ENCODE assay signal across 8 mouse cellular contexts in genomic region chr3:102763713-102764400, GRCm38 (mm10). TPM values are rescaled to one million over a fixed set of nuclear protein-coding genes. Genes with fewer than 3 reads are reported as not detected.
A peak's percentile ranks its signal among the peaks of the same experiment; 100 is the strongest.
DNase-seq lines count a peak whose midpoint lies in the region; ATAC-seq lines count a peak whose summit lies in the region.

No protein-coding gene starts in this region.

- no peaks in the 10 kb centered on the region for H3K27me3 ChIP-seq in kidney, embryonic 15.5 days
- no peaks in the 10 kb centered on the region for H3K27me3 ChIP-seq in hindbrain, embryonic 13.5 days

- no peak overlapping the region for H3K9ac ChIP-seq in kidney, embryonic 15.5 days
- H3K9ac ChIP-seq in hindbrain, embryonic 13.5 days, result peak overlapping the region; percentile 51; the same call in 1 of the 2 replicates

- no peak for ATAC-seq in kidney, embryonic 15.5 days (replicated peaks; ENCODE audit: low FRiP score)
- ATAC-seq in cerebellum, adult (ENCODE audit: insufficient number of reproducible peaks, low FRiP score, low TSS enrichment), result peak; percentile 81
- peak; percentile 76 for ATAC-seq in hindbrain, embryonic 13.5 days (ENCODE audit: low FRiP score)
- ATAC-seq in monocyte, adult 5-6 weeks (replicated peaks; ENCODE audit: insufficient number of reproducible peaks, low FRiP score, low TSS enrichment, poor library complexity, severe bottlenecking), result no peak

- H3K4me1 ChIP-seq in kidney, embryonic 15.5 days, result 0 out of 2 replicates have a peak, but pooled peaks cover 8% of the 10 kb centered on the region
- H3K4me1 ChIP-seq in hindbrain, embryonic 13.5 days (replicated peaks), result peaks cover 21% of the 10 kb centered on the region

- H3K4me3 ChIP-seq in kidney, embryonic 15.5 days (replicated peaks), result no peak overlapping the region
- no peak overlapping the region for H3K4me3 ChIP-seq in hindbrain, embryonic 13.5 days

- H3K36me3 ChIP-seq in kidney, embryonic 15.5 days, result no peaks in the 10 kb centered on the region
- H3K36me3 ChIP-seq in hindbrain, embryonic 13.5 days, result peaks cover 45% of the 10 kb centered on the region

- WGBS in kidney, embryonic 15.5 days, result 49% methylated on average over 10 of the region's 10 CpGs
- 36% methylated on average over 10 of the region's 10 CpGs for WGBS in hindbrain, embryonic 13.5 days

- intact Hi-C loops in gastrocnemius, postnatal 14 days (cut with DNase I; ENCODE audit: low total_unique reads), result no loop called here

- no peaks in the 10 kb centered on the region for H3K9me3 ChIP-seq in kidney, embryonic 15.5 days (replicated peaks)
- H3K9me3 ChIP-seq in hindbrain, embryonic 13.5 days, result no peaks in the 10 kb centered on the region

- no peak for DNase-seq in kidney, adult 11 months
- DNase-seq in gastrocnemius, postnatal 14 days, result peak; percentile 31
- no peak for DNase-seq in thymus, postnatal 0 days (ENCODE audit: low spot score)
- no peak for DNase-seq in right cerebral cortex, adult 18-20 months

- H3K4me2 ChIP-seq in kidney, embryonic 15.5 days, result no peak overlapping the region
- peak overlapping the region; percentile 6; the same call in 1 of the 2 replicates for H3K4me2 ChIP-seq in hindbrain, embryonic 13.5 days

- 0 out of 2 replicates have a peak overlapping the region, but pooled peaks have one; percentile 18 for H3K27ac ChIP-seq in kidney, embryonic 15.5 days
- H3K27ac ChIP-seq in hindbrain, embryonic 13.5 days, result peak overlapping the region; percentile 88

RNA-seq across cellular contexts. Expression of gene Tshb, which starts 18.7 kb away (rescaled TPM):
- 0.05 and 0.06 TPM in 2 replicates for polyA plus RNA-seq in kidney, embryonic 15.5 days (2015; fragmentation: Nextera tagmentation; extraction: Ambion mirVana)
- total RNA-seq in gastrocnemius, postnatal 14 days (2021), result not detected
- 0.13 and 0.30 TPM in 2 replicates for polyA plus RNA-seq in hindbrain, embryonic 13.5 days (2015; fragmentation: Nextera tagmentation; extraction: Ambion mirVana)
- 0.46 and 0.55 TPM in 2 replicates for polyA plus RNA-seq in thymus, postnatal 0 days (2015; fragmentation: Nextera tagmentation; extraction: Ambion mirVana)
- not detected in 3 replicates for total RNA-seq in monocyte, adult 5-6 weeks (2017)

RNA-seq across cellular contexts. Expression of gene Tspan2, which starts 29.5 kb away (rescaled TPM):
- polyA plus RNA-seq in kidney, embryonic 15.5 days (2015; fragmentation: Nextera tagmentation; extraction: Ambion mirVana), result 7.4 and 9.1 TPM in 2 replicates
- total RNA-seq in gastrocnemius, postnatal 14 days (2021), result 10 to 100 TPM; 11.2 to 14.4 TPM
- 7.5 and 8.6 TPM in 2 replicates for polyA plus RNA-seq in hindbrain, embryonic 13.5 days (2015; fragmentation: Nextera tagmentation; extraction: Ambion mirVana)
- polyA plus RNA-seq in thymus, postnatal 0 days (2015; fragmentation: Nextera tagmentation; extraction: Ambion mirVana), result 11.3 and 12.4 TPM in 2 replicates
- total RNA-seq in monocyte, adult 5-6 weeks (2017), result 6.2 to 8.1 TPM (median 7.8 TPM) in 3 replicates

Comparison
In these comparisons a context has a peak if more than half of its experiments do, and no peak if none do; other contexts are left out.
1. ATAC-seq: peak in cerebellum, adult (single experiment) and hindbrain, embryonic 13.5 days (single experiment); none in kidney, embryonic 15.5 days (single experiment) and monocyte, adult 5-6 weeks (single experiment).